Mouse (Mus musculus): ENCODE measurements around the gene Csf3. TPM values are rescaled to one million over a fixed set of nuclear protein-coding genes. Genes with fewer than 3 reads are reported as not detected.

Csf3 gene
- polyA plus RNA-seq, 1 experiment from 2014 or later: not detected

- peak; percentile 80 for DNase-seq (ENCODE audit: low spot score)
- peak; percentile 8 for ATAC-seq
- H3K36me3 ChIP-seq (ENCODE audit: insufficient read depth, low read length): no peaks in the 10 kb centered on the region
- peak overlapping the region; percentile 99 for H3K4me3 ChIP-seq (ENCODE audit: low read depth, low read length)
- 12% methylated on average over 9 of the region's 9 CpGs for WGBS
- TF ChIP-seq CTCF (IDR thresholded peaks at IDR 0.05) (no peak), EP300 (IDR thresholded peaks at IDR 0.05) (0 out of 2 replicates have a peak, but pooled peaks have one; percentile 8)
- peaks cover 56% of the 10 kb centered on the region for H3K4me1 ChIP-seq (ENCODE audit: insufficient read depth, low read depth, low read length)
- peak overlapping the region; percentile 91 for H3K4me2 ChIP-seq (replicated peaks; ENCODE audit: low read depth, low read length)
- peak overlapping the region; percentile 98 for H3K27ac ChIP-seq (ENCODE audit: low read length)
- H3K9ac ChIP-seq (replicated peaks; ENCODE audit: low read depth): no peak overlapping the region
- H3K27me3 ChIP-seq (replicated peaks; ENCODE audit: insufficient read depth, low read length): no peaks in the 10 kb centered on the region
- H3K9me3 ChIP-seq (ENCODE audit: low read length): no peaks in the 10 kb centered on the region
Observed at GRCm38 (mm10) chr11:98743655-98744345, 42.7 kb downstream of the Csf3 start.

- H3K4me1 ChIP-seq (ENCODE audit: insufficient read depth, low read depth, low read length): peaks cover 62% of the 10 kb centered on the region
- no peak overlapping the region for H3K4me3 ChIP-seq (ENCODE audit: low read depth, low read length)
- peak; percentile 41 for DNase-seq (ENCODE audit: low spot score)
- no peak for ATAC-seq
- H3K27ac ChIP-seq (ENCODE audit: low read length): peak overlapping the region; percentile 98
- no peaks in the 10 kb centered on the region for H3K9me3 ChIP-seq (ENCODE audit: low read length)
- no peaks in the 10 kb centered on the region for H3K27me3 ChIP-seq (replicated peaks; ENCODE audit: insufficient read depth, low read length)
- no peaks in the 10 kb centered on the region for H3K36me3 ChIP-seq (ENCODE audit: insufficient read depth, low read length)
- H3K4me2 ChIP-seq (replicated peaks; ENCODE audit: low read depth, low read length): peak overlapping the region; percentile 91
- no peak overlapping the region for H3K9ac ChIP-seq (replicated peaks; ENCODE audit: low read depth)
- TF ChIP-seq EP300 (IDR thresholded peaks at IDR 0.05) (no peak), CTCF (IDR thresholded peaks at IDR 0.05) (no peak)
- WGBS: 13% methylated on average over 7 of the region's 7 CpGs
Observed at GRCm38 (mm10) chr11:98744456-98745019, 43.5 kb downstream of the Csf3 start.

- H3K9me3 ChIP-seq (ENCODE audit: low read length): no peaks in the 10 kb centered on the region
- DNase-seq (ENCODE audit: low spot score) (no peak), ATAC-seq (no peak)
- H3K27ac ChIP-seq (ENCODE audit: low read length): peak overlapping the region; percentile 55
- no peaks in the 10 kb centered on the region for H3K36me3 ChIP-seq (ENCODE audit: insufficient read depth, low read length)
- H3K4me2 ChIP-seq (replicated peaks; ENCODE audit: low read depth, low read length): peak overlapping the region; percentile 44
- 50% methylated on average over 12 of the region's 12 CpGs for WGBS
- no peak overlapping the region for H3K4me3 ChIP-seq (ENCODE audit: low read depth, low read length)
- H3K27me3 ChIP-seq (replicated peaks; ENCODE audit: insufficient read depth, low read length): no peaks in the 10 kb centered on the region
- peaks cover 69% of the 10 kb centered on the region for H3K4me1 ChIP-seq (ENCODE audit: insufficient read depth, low read depth, low read length)
- H3K9ac ChIP-seq (replicated peaks; ENCODE audit: low read depth): 0 out of 2 replicates have a peak overlapping the region, but pooled peaks have one; percentile 29
- TF ChIP-seq EP300 (IDR thresholded peaks at IDR 0.05): no peak
Observed at GRCm38 (mm10) chr11:98745932-98746853, 45.1 kb downstream of the Csf3 start.

GRCm38 (mm10) chr11:98746855-98747693 lies 46.0 kb downstream of the Csf3 start:
- no peak for TF ChIP-seq EP300 (IDR thresholded peaks at IDR 0.05)
- no peak for TF ChIP-seq CTCF (IDR thresholded peaks at IDR 0.05)
- Histone ChIP-seq H3K36me3 (ENCODE audit: insufficient read depth, low read length) (no peaks in the 10 kb centered on the region), H3K4me3 (ENCODE audit: low read depth, low read length) (no peak overlapping the region), H3K4me2 (replicated peaks; ENCODE audit: low read depth, low read length) (peak overlapping the region; percentile 44), H3K27ac (ENCODE audit: low read length) (peak overlapping the region; percentile 55), H3K4me1 (ENCODE audit: insufficient read depth, low read depth, low read length) (peaks cover 78% of the 10 kb centered on the region), H3K27me3 (replicated peaks; ENCODE audit: insufficient read depth, low read length) (no peaks in the 10 kb centered on the region), H3K9ac (replicated peaks; ENCODE audit: low read depth) (no peak overlapping the region), H3K9me3 (ENCODE audit: low read length) (no peaks in the 10 kb centered on the region)
- ATAC-seq: peak; percentile 24; the same call in 1 of the 2 replicates
- 2% methylated on average over 18 of the region's 19 CpGs for WGBS
- DNase-seq (ENCODE audit: low spot score): peak; percentile 83

GRCm38 (mm10) chr11:98747804-98748505 lies 46.9 kb downstream of the Csf3 start:
- Histone ChIP-seq H3K4me1 (ENCODE audit: insufficient read depth, low read depth, low read length) (peaks cover 83% of the 10 kb centered on the region), H3K27me3 (replicated peaks; ENCODE audit: insufficient read depth, low read length) (no peaks in the 10 kb centered on the region), H3K27ac (ENCODE audit: low read length) (peak overlapping the region; percentile 64), H3K9ac (replicated peaks; ENCODE audit: low read depth) (no peak overlapping the region), H3K9me3 (ENCODE audit: low read length) (no peaks in the 10 kb centered on the region), H3K36me3 (ENCODE audit: insufficient read depth, low read length) (no peaks in the 10 kb centered on the region), H3K4me3 (ENCODE audit: low read depth, low read length) (no peak overlapping the region), H3K4me2 (replicated peaks; ENCODE audit: low read depth, low read length) (peak overlapping the region; percentile 28)
- TF ChIP-seq CTCF (IDR thresholded peaks at IDR 0.05) (no peak), EP300 (IDR thresholded peaks at IDR 0.05) (no peak)
- DNase-seq (ENCODE audit: low spot score): peak; percentile 34
- WGBS: 28% methylated on average over 6 of the region's 6 CpGs
- ATAC-seq: no peak

Measured in lung, postnatal 0 days (tissue).